Mouse (Mus musculus) CD8-positive naive resting alpha-beta T cell, adult 2 months (primary cell): ENCODE measurements around the gene Tfr2.
"Not testable (repeated sequence)": the region's sequence is repeated elsewhere in the genome, so short reads cannot be mapped to it uniquely, and the experiment has no call there.

ENCODE experiments used
- DNase-seq, 2 experiments: peaks; one replicate each; pipeline ENCODE4 v3.0.0; 2022; ENCODE audit warnings: low read depth in 2 of 2, low spot score in 2 of 2

The Tfr2 gene

DNA sequence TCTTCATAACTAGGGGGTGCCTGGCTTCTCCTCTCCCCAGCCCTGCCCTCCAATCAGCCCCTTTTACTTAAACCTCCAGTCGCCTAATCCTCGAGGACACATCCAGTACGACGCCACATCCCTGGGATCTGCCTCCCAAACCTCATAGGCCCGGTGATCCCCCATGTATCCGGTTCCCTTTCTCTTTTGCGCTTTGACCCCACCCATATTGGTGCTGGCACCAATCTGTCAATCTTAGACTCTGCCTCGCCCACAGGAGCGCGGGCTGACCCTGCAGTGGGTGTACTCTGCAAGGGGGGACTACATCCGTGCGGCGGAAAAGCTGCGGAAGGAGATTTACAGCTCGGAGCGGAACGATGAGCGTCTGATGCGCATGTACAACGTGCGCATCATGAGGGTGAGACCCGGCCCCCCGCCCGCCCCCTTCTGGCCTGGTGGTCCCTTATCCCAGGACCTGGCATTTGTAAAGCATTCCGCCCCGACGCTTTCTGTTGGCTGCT, 14.1 kb downstream of the Tfr2 start:
- peak in 1 of 2 experiments; percentile 21 for DNase-seq

DNA sequence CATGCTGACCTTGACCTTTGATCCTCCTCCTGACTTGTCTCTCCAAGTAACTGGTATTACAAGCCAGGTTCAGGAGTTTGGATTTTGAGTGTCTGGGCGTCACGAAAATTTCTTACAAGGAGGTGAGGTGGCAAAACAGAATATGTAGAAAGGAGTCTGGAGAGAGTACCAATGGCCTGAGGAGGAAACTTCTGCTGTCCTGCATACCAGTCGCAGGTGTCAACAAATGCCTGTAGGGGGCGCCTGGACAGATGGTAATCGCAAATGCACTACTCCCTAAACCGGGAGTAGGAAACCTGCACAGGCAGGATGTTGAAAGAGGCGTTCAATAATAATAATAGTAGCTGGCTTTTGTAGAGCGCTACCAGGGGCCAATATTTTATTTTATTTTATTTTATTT, 15.3 kb downstream of the Tfr2 start:
- DNase-seq, result peak; percentile 53 to 65

DNA sequence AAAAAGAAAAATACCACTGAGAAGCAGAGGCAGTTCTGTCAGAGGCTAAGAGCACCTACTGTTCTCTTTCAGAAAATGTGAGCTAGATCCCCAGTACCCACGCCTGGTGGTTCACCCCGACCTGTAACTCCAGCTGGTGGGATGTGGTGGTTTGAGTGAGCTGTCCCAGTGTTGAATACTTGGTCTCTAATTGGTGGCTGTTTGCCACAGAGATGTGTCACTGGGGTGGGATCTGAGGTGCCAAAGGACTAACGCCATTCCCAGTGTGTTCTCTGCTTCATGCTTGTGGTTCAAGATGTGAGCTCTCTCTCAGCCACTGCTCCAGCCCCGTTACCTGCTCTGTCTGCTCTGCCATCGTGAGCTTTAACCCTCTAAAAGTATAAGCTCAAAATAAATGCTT, 20.9 kb downstream of the Tfr2 start:
- no peak for DNase-seq

DNA sequence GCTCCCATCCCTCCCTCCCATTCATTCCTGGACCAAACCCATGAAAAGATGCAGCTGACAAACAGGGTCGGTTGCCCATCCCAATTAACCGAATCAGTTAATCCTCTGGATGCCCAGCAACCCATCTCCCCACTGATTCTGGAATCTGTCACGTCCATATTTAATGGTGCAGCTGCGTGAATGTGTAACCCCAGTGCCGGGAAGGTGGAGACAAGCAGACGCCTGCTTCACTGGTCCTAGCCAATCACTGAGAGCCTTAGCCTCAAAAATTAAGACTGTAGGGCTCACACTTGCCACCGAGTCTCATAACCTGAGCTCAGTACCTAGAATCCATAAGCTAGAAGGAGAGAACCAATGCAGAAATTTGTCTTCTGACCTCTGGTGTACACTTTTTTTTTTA, 26.3 kb downstream of the Tfr2 start:
- DNase-seq, result no peak

DNA sequence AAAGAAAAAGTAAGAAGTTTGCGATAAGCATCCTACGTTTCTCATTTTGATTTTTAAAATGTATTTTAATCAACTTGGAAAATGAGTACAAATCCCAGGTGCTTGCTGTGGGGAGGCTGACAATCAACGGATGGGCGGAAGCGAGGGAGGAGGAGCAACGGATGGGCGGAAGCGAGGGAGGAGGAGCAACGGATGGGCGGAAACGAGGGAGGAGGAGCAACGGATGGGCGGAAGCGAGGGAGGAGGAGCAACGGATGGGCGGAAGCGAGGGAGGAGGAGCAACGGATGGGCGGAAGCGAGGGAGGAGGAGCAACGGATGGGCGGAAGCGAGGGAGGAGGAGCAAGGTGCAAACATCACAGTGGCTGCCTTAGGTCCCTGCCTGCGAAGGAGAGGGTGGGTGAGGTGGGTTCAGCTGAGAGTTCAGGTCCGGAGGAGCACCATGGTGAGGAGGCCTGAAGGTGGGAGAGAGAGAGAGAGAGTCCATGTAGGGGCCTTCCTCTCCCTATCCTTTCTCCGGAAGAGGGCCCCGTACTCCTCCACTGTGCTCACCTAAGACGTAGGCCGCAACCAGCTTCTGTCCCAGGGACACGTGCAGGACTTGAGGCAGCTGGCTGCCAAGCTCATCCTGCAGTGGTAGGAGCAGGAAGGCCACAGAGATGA, 27.1 kb downstream of the Tfr2 start:
- peak; percentile 35 for DNase-seq

- DNase-seq, result no peak
Measured at GRCm38 (mm10) chr5:137597625-137598024, 28.0 kb downstream of the Tfr2 start.

DNA sequence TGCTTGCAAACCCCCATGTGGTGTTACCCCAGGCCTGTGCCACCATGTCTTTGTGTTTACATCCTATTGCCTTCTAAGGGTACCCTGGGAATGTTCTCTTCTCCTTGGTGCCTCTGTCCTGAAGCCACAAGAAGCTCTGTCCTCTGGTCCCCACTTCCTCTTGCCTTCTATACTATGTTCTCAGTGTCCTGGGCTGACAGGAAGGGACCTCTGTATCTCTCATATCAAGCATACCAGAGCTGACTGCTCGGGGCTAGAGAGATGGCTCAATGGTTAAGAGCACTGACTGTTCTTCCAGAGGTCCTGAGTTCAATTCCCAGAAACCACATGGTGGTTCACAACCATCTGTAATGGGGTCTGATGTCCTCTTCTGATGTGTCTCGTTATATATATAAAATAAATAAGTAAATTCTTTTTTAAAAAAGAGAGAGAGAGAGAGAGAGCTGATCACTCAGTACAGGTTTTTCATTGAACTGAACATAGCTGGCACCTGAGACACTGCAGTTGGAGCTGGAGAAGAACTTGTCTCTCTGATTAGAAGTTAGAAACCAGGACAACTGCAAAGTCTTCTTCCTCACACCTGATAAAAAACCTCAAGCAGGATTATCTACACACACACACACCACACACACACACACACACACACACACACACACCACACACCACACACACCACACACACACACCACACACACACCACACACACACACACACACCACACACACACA, 28.6 kb downstream of the Tfr2 start:
- DNase-seq, result no peak

DNA sequence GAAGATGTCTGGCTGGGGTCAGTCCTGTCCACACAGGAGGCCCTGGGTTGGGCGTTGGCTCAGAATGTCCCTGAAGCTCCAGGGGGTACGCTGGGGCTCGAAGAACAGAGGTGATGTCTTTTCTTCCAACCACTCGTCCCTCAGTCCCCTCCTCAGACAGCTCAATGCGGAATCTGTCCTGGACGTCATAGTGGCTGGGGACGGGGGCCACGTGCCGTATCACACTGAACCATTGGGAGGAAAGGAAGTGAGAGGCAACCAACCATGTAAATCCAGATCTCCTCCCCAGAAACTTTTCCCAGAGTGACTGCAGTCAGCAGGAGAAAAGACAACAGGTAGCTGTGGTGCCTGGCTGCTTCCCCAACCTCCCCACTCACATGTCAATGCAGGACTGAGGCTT, 30.0 kb downstream of the Tfr2 start:
- DNase-seq, result no peak

- no peak for DNase-seq
Measured at GRCm38 (mm10) chr5:137600281-137600618, 30.6 kb downstream of the Tfr2 start.

GRCm38 (mm10) chr5:137600619-137601364, 31.2 kb downstream of the Tfr2 start, which contains the start of gene Mospd3:
TSS of gene Mospd3 (minus strand) at chr5:137601058.
- peak; percentile 89 to 95 for DNase-seq

GRCm38 (mm10) chr5:137601365-137601729, 31.7 kb downstream of the Tfr2 start:
- DNase-seq, result no peak

GRCm38 (mm10) chr5:137607860-137608653, 38.4 kb downstream of the Tfr2 start:
- DNase-seq, result no peak

DNA sequence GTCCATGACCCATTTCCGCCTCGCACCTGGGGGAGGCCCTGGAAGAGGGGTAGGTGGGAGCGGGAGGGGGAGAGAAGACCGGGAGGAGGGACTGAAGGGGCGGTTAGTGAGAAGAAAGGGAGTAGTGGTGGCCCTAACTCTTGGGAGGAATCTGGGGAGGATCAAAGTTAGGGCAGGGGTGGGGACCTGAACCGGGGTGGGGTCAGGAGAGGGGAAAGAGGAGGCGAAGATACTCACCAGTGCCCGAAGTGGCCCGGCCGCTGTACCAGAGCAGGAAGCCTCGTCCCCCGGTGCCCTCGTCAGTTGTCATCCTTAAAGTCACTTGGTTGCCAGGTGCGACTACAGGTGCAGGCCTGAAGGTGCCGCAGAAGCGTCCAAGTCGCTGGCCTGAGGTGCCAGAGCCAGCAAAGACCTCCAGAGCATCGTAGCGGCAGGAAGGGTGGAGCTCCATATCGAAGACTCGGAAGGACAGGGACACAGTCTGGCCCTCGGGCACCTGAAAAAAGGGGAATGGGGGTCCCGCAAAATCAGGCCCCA, 39.1 kb downstream of the Tfr2 start:
- no peak for DNase-seq

- DNase-seq, result no peak
Measured at GRCm38 (mm10) chr5:137609292-137609691, 39.7 kb downstream of the Tfr2 start.

- DNase-seq, result no peak
Measured at GRCm38 (mm10) chr5:137610056-137610455, 40.4 kb downstream of the Tfr2 start.

DNA sequence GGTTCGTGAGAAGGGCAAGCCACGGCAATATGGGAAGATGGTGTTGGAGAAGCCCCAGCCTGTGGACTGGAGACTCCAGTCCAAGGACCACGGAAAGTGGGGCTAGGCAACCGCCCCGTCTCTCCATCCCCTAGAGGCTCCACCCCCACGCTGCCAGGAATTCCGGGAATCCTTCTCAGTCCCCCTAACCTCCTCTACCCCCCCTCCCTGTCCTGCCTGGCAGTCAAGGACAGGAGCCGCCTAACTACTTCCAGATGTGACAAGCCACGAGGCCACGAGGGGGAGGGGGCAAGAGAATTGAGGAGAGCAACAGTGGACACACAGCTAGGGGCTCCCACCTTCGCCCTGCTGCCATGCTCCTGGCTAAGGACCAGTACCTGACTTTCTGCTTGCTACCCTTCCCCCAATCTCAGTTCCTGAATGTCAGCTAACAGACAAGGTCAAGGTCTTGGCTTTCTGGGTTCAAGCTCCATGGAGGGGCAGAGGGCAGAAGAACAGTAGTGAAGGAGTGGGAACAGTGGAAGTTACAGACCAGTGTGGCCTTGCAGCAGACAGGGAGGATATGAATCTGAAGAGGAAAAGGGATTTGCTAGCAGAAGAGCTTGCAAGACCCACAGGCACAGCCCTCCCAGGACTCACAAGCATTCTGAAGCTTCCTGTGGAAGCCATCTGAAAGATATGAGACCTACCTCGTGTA, 41.1 kb downstream of the Tfr2 start:
- DNase-seq, result no peak

GRCm38 (mm10) chr5:137611245-137611602, 41.6 kb downstream of the Tfr2 start:
- no peak for DNase-seq

DNA sequence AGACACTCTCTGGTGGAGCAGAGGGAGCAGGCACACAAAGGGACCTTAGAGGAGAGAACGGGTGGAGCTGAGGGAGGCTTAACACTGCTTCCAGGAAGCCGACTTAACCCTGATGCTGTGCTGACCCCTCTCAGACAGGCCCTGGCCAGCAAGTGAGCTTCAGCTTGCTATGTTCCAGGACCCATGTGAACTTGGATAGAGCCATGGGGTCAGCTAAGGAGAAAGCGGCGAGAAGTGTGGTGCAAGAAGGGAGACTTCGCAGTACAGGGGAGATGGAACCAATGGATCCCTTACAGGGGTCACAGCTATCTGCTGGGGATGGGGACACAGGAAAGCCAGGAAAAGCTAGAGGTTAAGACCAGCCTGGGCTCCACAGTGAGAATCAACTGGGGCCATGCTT, 43.4 kb downstream of the Tfr2 start:
- DNase-seq, result no peak

DNA sequence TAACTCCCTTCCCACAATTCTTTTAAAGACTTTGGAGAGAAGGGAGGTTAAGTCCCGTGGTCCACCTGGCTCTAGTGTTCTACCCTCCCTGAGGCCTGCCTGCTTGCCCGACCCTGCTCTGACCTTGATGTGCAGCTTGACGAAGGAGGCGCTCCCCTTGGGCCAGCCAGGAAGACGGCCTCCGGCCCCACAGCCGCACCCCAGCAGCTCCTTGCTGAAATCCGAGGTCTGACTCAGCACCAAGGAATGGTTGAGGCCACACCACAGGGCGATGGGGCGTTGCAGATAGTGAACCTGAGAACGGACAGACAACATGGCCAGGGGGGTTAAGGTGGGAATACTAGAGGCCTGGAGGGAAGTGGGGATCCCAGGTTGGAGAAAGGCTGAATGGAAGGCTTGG, 43.9 kb downstream of the Tfr2 start, which contains the start of gene Pcolce:
Gene Pcolce, minus strand, starts transcription at position 235 of the 400 bp plus-strand sequence.
- DNase-seq, result no peak

- DNase-seq, result not testable (repeated sequence)
Measured at GRCm38 (mm10) chr5:137614921-137615320, 45.3 kb downstream of the Tfr2 start.
